Mouse (Mus musculus) mesoderm, embryonic 11.5 days (tissue): ENCODE measurements at regions not wholly inside any gene's neighbourhood (a gene's known extent, or its start where the extent isn't known, plus 50 kb on each side); places are given as distances from the start of the nearest gene placed in this dataset.
A peak's percentile ranks its signal among the peaks of the same experiment; 100 is the strongest.

Experiments used
- DNase-seq: peaks from one replicate; pipeline ENCODE4 v3.0.0-alpha.2; 2012; ENCODE audit warnings: low read depth, low spot score

DNA sequence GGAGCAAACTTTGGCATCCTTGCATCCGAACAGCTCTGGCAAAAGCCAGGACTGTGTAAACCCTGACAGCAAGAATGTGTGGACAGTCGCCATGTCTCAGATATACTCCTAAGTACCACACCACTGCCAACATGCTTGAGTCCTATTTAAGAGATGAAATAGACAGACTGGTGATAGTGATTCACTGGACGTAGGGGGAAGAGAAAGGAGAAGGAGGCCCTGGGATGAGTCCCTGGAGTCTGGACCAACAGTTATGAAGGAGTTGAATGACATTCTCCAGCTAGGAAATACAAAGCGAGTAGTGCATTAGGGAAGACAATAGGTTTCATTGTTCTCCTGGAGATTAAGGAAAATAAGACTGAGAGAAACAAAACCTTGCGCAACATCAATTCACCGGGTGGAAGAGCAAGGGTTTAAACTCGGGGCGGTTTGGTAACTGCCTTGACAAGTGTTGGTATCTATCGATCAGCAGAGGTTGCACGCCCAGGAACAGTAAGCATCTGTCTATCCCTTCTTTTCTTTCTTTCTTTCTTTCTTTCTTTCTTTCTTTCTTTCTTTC lies 54.3 kb upstream of the Nrbf2 start:
- DNase-seq = no peak

DNA sequence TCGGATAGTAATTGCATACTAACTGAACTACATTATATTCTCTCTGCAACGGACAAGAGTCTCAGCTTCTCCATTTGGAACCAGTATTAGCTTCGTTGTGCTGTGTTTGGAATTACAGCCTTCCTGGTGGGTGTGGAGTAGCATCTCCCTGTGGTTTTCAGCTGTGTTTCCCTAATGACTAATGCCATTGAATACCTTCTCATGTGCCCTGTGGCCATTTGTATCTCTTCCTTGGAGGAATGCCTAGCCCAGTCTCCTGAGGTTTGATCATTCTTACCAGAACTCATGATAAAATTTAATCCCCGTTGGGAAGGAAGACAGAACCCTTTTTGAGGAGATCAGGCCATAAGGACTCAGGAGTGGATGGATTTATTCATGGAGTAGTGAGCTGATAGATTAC lies 59.6 kb upstream of the Nrbf2 start:
- no peak for DNase-seq

DNA sequence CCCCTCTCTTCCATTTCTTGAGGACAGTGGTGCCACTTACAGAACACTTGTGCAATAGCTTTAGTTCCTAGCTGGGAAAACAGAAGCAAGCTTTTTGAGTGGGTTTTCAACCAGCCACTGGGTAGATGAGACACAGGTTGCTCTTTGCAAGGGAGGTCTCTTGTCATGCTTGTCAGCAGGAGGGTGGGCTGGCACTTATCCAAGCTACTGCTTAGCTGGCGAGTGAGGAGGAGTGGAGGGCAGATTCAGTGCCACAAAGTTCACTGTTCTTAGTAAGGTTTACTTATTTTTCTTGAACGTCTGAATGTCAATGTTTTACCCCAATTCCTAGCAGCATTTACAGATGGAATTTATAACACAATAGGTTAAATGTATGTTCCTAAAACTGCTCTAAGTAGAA lies 65.9 kb upstream of the Nrbf2 start:
- no peak for DNase-seq

DNA sequence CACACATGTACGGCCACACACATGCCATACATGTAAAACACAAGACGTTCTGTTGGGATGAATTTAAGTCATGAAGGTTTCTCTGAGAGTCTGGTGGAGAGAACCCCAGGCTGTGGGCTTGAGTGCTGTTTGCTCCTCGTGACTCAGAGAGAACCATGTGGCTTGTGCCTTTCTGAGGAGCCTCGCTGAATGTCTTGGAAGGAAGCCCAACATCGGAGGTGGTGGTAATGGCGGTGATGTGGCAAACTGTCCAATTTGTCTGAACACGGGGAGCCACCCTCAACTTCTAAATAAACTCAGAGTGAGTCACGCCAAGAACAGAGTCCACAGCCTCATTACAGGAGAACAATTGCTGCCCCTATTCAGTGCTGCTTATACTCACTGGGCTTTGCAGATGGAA lies 75.7 kb upstream of the Nrbf2 start:
- no peak for DNase-seq

DNA sequence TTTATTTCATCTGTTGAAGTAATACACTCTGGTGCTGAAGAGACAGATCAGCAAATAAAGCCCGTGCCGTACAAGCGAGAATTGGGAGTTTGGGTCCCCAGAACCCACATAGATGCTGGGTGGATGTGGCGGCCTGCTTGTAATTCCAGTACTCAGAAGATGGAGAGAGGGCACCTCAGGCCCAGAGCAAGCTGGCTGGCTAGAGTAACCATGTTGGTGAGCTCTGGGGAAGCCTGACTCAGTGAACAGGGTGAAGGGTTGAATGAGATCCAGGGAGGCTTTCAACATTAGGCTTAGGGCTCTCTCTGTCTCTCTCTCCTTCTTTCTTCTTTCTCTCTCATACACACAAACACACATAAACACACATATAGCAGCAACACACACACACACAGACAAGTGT lies 76.2 kb upstream of the Nrbf2 start:
- DNase-seq = no peak

DNA sequence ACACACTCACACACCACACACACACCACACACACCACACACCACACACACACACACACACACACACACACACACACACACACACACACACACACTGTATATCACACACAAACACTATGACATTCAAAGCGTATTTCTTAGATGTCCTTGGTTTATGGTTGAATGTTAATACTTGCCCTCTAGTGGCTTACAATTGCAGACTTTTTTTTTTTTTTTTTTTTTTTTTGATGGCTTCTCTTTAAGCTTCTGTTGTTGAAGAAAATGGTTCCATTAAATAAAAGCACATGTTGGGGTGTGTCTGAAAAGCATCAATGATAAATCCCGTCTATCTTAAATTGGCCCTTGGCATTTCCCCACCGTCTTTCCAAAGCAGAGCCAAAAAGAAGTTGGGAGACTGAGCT lies 79.5 kb upstream of the Nrbf2 start:
- DNase-seq = no peak

DNA sequence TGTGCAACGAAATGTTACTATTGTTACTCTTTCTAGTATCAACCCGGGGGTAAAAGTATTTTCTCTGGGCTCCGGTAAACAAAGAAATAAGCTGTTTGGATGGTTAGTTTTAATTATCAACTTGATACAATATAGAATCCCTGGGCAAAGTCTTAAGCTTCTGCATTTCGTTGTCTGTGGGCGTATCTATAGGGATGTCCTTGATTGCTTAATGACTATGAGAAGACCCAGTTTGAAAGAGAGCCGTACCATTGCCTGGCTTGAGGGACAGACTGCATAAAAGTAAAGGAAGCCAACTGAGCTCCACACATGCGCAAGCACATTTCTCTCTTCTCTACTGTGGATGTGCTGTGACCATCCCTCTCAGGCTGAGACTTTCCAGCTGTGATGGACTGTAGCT lies 80.1 kb upstream of the Nrbf2 start:
- DNase-seq = no peak

DNA sequence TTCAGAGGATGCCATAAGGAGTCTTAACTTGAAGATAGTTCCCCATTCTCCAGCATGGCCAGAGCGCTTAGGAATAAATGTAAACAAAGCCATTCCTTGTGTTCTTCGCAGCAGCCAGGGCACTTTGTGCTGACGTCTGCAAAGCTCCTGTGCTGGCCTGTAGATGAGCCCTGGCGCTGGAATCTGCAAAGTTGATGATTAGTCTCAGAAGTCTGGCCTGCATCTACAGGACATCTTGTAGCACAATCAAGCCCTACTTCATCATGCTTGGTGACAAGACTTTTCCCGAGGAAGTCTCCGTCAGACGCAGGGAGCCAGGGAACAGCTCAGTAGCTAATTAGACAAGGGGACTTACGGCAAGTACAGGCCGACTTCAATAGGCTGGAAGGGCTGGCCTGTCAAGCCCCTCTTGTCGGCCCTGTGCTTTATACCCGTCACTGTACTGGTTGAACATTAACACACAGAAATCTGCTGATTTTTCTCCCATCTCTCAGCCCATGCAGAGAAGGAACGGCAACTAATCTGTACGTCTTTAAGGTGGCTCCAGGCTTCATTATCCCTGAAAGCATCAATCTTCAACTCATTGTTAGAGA lies 87.6 kb upstream of the Nrbf2 start:
- no peak for DNase-seq

DNA sequence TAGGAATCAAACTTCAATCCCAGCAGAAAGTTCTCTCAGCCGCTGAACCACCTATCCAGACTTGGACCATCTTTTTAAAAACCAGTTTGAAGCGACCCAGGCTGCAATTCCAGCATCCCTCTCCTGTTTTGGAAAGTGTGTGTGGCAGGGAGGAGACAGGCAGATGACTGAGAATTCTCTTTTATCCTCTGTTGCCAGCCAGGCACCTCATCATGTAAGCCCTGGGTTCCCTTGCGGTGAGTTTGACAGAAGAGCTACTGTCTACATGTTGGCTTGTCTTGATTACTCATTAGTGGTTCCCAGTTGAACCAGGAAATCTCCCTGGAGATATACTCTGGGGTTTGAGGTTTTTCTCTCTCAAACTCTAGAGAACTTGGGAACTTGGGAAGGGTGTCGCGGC lies 91.5 kb upstream of the Nrbf2 start:
- DNase-seq = no peak

DNA sequence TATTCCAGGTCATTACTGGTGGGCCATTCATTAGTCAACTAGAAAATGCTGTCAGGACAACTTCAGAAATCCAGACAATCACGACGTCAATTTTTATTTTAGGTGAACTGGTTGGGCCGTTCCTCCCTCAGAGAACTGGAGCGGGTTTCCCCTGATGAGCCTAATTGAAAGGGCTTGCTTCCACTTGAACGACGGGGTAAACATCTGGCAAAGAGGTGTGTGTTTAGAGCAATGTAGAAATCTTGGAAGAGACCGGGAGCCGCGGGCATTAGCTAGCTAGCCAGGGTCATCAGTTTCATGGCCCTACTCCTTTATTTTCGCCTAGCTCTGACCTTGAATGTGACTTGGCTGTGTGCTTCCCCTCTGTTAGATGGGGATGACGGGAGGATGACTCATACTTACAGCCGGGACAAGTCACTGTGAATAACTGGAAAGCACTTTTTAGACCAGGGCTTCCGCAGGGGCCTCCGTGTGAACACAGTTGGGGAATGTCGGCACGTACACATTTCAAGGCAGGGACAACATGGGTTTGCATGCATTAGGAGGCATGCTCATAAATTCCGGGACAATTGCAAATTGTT lies 92.6 kb upstream of the Nrbf2 start:
- DNase-seq = no peak

DNA sequence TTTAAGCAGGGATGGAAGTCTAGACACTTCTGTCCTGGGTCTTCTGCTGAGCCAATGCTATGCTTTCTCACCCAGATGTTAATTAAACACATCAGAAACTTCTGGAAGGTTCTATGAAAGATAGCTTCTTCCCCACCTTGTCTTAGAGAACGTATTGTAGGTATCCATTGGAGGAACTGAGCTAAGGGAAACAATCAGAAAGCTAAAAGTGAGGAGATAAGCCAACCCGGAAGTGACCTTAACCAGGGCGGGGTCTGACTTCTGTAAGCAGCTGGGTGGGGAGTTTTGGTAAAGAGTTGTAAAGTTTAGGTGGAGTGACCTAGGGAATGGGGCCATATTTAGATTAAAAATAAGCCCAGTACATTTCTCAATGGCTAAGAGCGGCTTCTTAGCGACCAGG lies 95.1 kb upstream of the Nrbf2 start:
- no peak for DNase-seq

DNA sequence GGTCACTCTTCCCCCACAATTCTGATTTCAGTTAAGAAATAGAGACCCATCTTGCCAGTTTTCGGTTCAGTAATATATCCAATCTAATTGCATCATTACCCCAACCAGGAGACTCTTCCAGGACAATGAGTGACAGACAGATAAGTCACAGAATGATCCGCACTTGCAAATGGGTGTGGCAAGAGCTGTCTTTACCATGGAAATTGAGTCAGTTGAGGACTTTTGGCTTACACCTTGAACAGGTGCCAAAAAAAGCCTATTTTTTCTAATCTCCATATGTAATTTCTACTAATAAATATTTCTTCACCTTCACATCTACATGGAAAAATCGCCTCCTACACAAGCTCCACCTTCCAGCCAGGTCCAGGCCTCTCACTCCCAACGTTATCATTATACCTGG lies 98.2 kb upstream of the Nrbf2 start:
- no peak for DNase-seq

DNA sequence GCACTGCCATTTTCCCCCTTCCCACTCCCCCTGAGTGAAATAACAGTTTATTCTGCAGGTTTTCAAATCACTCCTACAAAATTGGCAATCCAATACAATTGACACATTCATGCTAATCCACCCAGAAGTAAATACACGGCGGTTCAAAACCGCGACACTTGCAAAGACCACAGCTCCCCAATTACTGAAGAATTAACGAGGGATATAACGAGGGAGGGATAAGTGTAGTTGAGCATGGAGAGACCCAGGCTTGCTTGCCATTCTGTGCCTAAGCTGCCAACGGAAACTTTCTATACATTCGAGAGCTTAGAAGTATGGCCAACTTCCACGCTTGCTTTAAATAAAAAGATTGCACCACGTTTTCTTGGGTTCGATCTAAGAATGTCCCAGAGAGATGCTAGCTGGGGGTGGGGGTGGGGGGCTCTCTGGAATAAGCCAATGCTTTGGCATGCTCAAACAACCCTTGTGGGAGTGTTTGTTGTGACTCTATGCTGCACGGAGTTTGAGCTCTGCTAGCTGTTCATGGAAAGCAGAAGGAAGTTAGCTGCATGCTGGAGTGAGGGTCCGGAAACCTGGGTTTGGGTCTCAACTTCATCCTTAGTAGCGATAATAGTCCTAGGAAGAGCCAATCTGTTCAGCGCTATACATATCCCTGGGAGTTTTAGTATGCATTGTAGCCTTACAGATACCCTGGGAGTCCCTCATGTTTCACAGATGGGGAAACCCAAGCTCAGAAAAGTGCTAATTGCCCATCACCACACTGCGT lies 98.9 kb upstream of the Nrbf2 start:
- DNase-seq = no peak

DNA sequence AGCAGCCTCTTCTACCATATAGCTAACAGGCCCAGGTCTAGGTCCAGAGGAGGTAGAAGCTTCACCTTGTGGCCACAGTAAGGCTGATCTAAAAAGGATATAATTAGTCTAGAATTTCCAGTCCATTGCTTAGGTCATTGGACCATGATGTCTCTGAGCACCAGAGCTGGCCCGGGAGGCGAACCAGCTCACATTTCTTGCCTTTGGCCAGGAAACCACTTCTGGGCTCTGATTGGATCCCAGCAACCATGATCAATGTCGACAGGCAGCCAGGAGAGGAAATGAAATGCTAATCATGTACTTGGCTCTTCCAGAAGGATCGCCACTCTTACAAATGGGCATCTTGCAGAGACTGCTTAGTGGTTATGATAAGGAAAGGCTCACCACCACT lies 99.5 kb upstream of the Nrbf2 start:
- DNase-seq = no peak

DNA sequence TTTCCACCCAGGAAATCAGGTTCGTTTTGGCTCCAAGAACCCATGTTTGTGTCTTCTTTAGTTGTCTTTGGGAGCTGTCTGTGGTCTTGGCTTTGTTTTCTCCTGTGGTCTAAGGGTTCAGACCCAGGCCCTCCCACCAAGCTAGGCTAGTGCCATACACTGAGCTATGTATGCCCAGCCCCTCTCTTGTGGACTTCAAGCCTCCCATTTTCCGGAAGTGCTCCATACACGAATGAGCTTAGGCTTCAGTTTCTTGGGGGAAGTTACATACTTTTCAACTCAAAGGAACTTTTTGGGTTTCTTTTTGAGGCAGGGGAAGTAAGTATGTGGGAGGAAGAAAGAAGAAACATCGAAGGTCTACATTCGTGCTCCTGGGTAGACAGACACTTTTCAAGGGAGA lies 100.9 kb upstream of the Nrbf2 start:
- DNase-seq = no peak

DNA sequence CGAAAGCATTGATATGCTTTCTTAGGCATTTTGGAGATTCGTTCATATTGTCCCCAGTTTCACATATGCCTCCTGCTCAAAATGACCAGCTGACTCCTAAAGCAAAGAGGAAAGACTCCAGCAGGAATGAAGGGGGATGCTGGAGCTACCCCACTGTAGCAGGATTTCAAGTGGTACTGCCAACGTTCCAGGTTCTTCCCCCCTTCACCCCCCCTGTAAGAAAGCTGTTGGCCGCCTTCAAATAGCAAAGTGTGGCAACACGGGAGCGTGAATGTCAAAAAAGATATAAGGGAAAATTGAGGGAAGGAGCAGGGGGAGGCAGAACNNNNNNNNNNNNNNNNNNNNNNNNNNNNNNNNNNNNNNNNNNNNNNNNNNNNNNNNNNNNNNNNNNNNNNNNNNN lies 103.7 kb upstream of the Nrbf2 start:
- DNase-seq = no peak

DNA sequence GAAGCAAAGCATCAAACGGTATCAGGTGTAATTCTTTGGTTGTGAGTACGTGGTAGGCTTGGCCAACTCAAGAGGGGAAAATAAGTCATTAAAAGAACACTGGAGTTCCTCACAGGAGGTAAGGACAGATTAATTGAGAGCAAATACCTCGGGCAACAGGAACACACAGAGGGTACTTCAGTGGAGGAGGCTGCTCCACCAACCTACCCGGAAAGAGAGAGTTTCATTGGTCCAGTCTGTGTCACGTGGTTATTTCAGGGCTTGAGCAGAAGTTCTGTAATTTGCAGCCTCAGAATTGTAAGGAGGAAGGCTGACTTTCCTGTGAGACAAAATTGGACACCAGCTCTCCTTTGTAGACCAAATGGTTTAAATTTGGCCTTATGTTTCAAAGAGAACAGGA lies 115.3 kb upstream of the Nrbf2 start:
- DNase-seq = no peak

DNA sequence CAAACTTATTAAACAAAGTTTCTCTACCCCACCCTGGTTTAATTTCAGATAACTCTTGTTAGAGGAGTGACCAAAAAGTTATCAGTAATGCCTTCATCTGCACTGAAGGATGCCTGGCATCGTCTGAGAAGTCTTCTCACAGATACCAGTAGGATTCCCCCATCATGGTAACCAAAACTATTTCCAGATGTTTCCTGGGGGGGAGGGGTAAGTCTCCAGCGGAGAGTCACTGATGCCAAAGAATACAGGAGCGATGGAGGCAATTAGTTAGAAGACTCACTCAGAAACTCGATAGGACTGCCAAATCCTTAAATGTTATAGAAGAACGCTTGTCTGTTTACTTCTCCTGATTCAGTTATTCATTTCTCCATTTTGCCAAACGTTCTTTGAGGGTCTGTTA lies 116.3 kb upstream of the Nrbf2 start:
- no peak for DNase-seq

DNA sequence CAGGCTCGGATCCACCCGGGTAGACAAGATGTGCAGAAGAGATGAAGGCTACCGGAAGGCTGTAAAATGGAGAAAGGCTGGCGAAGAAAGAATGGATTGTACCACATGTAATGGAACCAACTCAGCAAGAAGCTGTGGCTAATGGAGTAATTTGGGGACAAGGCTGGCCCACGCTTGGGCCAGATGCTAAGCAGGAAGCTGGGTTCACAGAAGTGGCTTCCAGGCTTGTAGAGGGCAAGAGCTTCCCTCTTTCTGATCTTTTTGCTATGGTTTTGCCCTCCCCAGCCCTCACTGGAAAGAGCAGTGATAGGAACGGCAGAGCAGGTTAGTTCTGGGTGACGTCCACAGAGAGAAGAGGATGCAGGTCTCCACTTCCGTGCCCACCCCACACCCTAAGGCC lies 117.7 kb upstream of the Egr2 start:
- no peak for DNase-seq

DNA sequence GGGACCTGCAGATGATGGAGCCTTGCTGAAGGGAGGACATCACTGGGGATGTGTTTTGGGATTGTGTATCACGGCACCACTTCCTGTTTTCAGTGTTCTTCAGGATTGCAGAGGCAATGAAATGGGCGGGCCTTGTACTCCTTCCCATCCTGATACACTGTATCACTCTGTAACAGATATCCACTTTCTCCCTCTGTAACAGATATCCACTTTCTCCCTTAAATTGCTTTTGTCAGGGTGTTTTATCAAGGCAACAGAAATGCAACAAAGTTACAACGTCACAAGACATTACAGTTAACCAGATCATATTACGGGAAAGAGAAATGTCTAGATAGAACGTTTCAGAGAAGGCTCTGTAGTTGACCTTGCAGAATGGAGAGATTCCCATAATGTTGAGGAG lies 114.5 kb upstream of the Egr2 start:
- no peak for DNase-seq

DNA sequence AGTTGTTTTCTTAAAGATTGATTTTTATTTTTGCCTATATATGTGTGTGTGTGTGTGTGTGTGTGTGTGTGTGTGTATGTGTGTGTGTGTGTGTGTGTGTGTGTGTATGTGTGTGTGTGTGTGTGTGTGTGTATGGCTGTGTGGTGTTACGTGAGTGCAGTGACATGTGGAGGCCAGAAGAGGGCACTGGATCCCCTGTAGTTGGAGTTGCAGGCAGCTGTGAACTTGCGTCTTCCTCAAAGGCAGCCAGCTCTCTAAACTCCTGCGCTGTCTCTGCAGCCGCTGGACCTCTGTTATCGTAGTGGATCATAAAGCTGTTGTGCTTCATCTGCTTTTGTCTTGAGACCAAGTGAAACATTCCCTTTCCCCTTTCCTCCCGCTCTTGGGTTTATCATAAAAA lies 109.9 kb upstream of the Egr2 start:
- DNase-seq = no peak

DNA sequence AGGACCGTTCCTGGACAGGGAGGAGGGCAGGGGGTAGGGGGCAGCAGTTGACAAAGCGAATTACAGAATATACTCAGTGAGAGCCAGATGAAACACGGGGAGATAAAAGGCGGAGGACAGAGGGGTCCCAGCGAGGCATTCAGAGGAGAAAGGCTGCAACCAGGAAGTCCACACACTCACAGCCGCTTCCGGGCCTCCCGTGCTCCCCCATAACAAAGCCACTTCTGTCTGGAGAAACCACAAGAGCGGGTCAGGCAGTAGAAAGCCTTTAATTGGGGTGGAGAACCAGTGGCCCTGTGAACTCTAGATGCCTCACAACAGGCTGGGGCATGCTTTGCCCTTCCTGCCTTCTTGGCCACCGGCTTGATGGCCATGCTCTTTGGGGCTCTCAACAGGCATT lies 108.1 kb upstream of the Egr2 start:
- peak; percentile 13 for DNase-seq

DNA sequence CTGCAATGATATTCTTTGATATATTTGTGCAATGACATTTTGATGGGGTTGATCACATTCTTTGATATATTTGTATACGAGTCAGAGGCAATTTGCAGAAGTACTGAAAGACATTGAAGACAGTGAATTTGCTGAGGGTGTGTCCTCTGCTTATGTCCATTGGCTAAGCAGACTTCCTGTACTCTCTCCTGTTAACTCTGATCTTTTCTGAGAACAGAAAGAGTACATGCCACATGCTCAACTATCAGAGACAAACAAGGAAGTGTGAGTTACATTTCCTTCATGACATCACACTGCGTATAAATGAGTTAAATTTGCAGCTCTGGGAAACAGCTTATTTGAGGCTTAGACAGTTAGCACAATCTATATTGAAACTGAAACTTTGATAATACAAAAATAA lies 104.5 kb upstream of the Egr2 start:
- DNase-seq = no peak
